Mouse (Mus musculus) gastrocnemius, postnatal 14 days (tissue): ENCODE measurements around the gene Wnt10a. TPM values are rescaled to one million over a fixed set of nuclear protein-coding genes. Genes with fewer than 3 reads are reported as not detected.

Experiments
- DNase-seq: peaks from one replicate; pipeline ENCODE4 v3.0.0; 2021; ENCODE audit warnings: mixed read lengths
- intact Hi-C: fragments of 180-260 bp; cut with DNase I; formaldehyde crosslinking; loops from one replicate; pipeline ENCODE4 v1.15.1; 2025; ENCODE audit warnings: low total_unique reads
- total RNA-seq, 2 experiments: library from RNA; stranded (reverse); gene quantifications; 2 replicates each; pipeline ENCODE4 v1.2.3; 2021

Gene Wnt10a
- total RNA-seq, 2 experiments from 2014 or later: 0.10 TPM; not detected in 1

DNA sequence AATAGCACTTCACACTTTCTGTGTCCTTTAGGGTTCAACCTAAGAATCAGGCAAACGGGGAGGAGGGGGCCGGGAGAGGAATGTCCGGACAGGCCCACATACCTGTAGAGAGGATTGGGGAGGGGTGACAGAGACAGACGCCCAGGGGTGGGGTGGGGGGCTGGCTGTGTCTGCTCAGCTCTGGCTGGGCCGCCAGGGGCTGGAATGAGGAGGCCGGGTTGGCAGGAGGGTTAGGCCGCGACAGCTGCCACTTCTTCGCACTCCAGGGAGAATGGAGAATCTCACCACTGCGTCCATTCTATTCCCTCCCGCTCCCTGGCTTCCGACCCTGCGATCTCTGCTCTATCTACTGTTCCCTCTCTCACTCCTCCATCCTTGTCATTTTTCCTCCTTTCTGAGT is 7.8 kb upstream of the Wnt10a start:
- intact Hi-C loops: no loop called here

DNA sequence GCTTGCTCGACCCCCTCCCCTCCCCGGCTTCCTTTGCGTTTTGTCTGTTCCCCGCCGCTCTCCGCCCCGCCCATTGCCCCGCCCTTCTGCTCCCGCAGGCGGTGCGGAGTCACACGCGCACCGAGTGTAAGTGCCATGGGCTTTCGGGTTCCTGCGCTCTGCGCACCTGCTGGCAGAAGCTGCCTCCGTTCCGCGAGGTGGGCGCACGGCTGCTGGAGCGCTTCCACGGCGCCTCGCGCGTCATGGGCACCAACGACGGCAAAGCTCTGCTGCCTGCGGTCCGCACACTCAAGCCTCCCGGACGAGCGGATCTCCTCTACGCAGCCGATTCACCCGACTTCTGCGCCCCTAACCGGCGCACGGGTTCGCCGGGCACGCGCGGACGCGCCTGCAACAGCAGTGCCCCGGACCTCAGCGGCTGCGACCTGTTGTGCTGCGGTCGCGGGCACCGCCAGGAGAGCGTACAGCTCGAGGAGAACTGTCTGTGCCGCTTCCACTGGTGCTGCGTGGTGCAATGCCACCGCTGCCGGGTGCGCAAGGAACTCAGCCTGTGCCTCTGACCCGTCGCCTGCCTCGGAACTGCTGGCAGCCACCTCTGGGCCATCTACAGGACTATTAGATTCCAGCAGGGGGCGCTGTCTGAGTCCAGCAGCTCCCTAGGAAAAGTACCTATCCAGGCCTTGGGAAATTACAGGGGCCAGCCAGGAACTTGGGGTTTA is 7.1 kb upstream of the Wnt10a start:
- DNase-seq: peak; percentile 70
- intact Hi-C loops: no loop called here

More for the DNA sequence above, 7.8 kb upstream of the Wnt10a start:
- no peak for DNase-seq

DNA sequence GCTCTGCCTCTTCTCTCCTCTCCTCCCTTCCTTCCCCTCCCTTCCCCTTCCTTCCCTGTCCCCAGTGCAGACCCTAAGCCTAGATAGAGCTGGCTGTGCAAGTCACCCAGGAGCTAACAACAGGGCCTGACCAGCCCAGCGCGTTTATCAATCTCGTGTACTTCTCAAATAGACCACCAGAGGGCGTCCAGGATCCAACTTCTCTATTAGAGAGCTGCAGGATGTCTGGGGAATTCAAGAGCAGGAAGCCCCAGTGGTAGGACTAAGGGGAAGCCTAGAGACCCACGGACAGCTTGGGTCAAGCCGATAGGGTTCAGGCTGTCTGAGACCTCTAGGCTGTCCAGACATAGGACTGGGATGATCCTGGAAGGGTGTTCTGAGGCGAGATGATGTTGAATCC is 3.5 kb upstream of the Wnt10a start:
- DNase-seq: peak; percentile 66
- intact Hi-C loops: no loop called here

GRCm38 (mm10) chr1:74788603-74789176 is 2.6 kb upstream of the Wnt10a start:
- no peak for DNase-seq

DNA sequence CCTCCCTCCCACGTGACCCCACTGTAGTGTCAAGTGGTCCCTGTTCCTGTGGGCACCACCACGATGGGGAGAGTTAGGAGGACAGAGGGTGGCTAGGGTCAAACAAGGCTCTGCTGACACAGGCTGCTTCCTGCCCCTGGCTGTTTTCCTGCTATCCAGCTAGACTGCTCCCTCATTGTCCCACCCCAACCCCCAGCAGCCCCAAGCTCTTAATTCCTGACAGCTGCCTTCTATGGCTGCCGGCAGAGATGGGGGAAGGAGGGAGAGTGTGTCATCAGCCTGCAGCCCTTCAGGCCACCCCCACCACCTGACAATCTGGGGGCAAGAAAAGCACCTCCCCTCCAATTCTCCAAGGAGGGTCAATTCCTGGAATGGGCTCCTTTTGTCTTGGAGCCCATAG is 1.2 kb upstream of the Wnt10a start:
- intact Hi-C loops: no loop called here
- no peak for DNase-seq

More at GRCm38 (mm10) chr1:74788603-74789176, 2.6 kb upstream of the Wnt10a start:
- intact Hi-C loops: no loop called here

DNA sequence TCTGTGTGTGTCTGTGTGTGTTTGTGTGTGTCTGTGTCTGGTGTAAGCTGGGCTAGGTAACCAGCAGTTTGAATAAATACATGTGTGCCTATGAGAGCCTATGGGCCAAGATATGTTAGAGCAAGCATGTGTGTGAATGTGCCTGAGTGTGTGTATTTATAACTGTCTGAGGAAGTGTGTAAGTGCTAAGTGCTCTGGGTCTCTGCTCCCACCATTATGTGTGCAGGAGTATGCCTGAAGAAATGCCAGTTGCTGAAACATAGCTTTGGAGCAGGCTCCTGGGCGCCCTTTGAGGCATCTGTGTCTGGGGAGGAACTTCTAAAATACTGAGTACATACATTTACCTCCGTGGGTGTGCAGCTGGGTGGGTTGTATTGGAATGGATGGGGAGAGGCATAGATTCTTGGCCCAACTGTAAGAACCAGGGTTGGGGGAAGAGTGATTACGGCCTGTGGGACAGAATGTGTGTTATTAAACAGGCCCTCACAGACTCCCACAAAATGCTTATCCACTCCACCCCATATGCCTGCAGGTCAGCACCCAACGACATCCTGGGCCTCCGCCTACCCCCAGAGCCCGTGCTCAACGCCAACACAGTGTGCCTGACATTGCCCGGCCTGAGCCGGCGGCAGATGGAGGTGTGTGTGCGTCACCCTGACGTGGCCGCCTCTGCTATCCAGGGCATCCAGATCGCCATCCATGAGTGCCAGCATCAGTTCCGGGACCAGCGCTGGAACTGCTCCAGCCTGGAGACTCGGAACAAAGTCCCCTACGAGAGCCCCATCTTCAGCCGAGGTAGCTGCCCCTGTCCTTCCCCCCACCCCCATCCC is 1.7 kb downstream of the Wnt10a start:
- intact Hi-C loops: no loop called here
- no peak for DNase-seq

GRCm38 (mm10) chr1:74794487-74795144 is 3.3 kb downstream of the Wnt10a start:
- no peak for DNase-seq
- intact Hi-C loops: no loop called here

DNA sequence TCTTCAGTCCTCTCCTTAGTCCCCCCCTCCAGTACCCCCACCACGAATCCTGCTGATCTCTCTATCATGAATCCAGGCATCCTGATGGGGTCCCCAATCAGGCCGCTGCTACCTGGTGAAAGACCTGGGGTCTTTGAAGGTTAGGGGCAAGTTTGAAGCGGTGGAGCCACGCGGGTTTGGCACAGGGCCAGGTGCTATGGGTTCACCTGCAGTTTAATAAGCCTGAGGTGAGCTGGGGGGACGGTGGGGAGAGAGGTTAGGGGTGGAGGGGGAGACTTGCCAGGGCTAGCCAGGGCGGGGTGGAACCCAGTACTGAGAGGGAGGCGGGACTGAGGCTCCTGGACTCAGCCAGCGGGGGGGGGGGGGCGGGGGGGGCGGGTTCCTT is 3.8 kb downstream of the Wnt10a start:
- intact Hi-C loops: no loop called here
- DNase-seq: no peak

- intact Hi-C loops: no loop called here
- DNase-seq: peak; percentile 17
These were observed 6.1 kb downstream of the Wnt10a start for GRCm38 (mm10) chr1:74797459-74797858.

GRCm38 (mm10) chr1:74800424-74800888 is 9.1 kb downstream of the Wnt10a start:
- DNase-seq: no peak
- intact Hi-C loops: no loop called here

GRCm38 (mm10) chr1:74801631-74802140 is 10.4 kb downstream of the Wnt10a start:
- intact Hi-C loops: no loop called here
- no peak for DNase-seq

- intact Hi-C loops: no loop called here
- DNase-seq: peak; percentile 79
These were observed 11.7 kb downstream of the Wnt10a start for GRCm38 (mm10) chr1:74802795-74803656.

GRCm38 (mm10) chr1:74804211-74804870 is 13.0 kb downstream of the Wnt10a start:
- intact Hi-C loops: no loop called here
- DNase-seq: no peak

DNA sequence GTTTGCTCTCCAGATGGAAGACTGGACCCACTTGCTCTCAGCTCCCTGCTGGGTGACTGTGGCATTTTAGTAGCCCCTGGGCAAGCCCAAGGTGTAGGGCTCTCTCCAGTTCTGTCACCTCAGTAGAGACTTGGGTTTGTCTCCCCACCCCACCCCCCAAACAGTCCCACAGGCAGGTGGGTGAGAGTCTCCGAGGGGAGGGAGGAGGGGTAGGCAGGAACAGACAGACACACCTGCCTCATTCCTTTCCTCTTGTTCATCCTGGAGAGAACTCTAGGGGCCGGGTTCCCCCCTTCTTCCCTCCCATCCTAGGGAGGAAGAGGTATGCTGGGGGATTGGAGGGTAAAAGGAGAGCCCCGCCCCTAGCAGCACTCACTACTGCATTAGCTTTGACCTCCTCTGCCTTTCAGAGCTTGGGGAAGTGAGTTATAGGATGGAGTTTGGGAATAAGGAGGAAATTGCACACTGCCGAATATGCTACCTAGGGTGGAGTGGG is 14.1 kb downstream of the Wnt10a start:
- intact Hi-C loops: no loop called here
- DNase-seq: no peak

DNA sequence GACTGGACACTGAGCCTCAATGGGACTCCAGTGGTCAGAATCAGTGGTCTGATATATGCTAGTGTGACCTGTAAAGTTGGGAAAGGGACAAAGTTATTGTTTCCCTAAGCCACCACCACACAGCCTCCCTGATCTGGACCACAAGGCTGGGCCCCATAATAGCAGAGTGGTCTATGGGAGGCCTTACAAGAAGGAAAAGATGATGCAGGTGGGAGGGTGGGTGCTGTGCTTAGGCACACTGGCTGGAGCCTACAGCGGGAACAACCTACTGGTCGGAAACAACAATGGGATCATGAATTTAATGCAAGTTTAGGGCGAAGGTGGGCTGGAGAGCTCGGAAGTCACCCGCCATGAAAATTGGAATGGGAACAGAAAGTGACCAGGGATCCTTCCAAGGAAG is 14.5 kb downstream of the Wnt10a start:
- DNase-seq: no peak
- intact Hi-C loops: no loop called here

GRCm38 (mm10) chr1:74806360-74807311 is 15.3 kb downstream of the Wnt10a start:
- intact Hi-C loops: no loop called here
- DNase-seq: no peak

DNA sequence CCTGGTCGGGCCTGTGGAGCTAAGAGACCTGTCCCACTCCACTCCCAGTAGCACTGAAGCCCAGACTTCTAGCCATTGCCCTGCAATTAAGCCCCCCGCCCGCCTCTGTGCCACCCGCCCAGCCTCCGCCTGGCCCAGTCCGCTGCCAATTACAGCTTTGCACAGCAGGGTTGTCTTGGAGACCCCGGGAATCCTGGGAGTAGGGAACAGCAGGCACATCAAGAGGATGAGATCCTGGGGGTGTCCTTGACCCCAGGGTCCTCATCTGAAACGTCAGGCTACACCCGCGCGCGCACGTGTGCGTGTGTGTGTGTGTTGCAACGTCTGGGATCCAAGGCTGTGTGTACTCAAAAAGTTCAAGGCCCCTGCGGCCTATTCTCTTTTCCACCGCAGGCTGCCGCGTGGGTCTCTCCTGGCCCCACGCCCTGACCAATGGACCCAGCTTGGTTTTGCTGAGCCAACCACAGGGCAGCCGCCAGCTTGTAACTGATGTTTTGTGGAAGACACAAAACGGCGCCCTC is 16.3 kb downstream of the Wnt10a start:
- intact Hi-C loops: no loop called here
- DNase-seq: no peak
